Mouse (Mus musculus) brain, embryonic 14.5 days (tissue): ENCODE results near the gene Tmem117.

Experiments used
- CTCF ChIP-seq: fragments of 200-500 bp; IDR thresholded peaks from 2 replicates; pipeline ENCODE4 v1.5.1; 2012; ENCODE audit warnings: inconsistent platforms, mild to moderate bottlenecking, moderate library complexity, borderline replicate concordance; ENCODE audit not compliant: insufficient read depth, insufficient read length; ENCODE audit errors: extremely low read depth
- POLR2A ChIP-seq: fragments of 200-500 bp; IDR thresholded peaks from 2 replicates; pipeline ENCODE4 v1.6.1; 2012; ENCODE audit warnings: mild to moderate bottlenecking, inconsistent platforms, borderline replicate concordance; ENCODE audit not compliant: poor library complexity, insufficient read depth, insufficient read length, severe bottlenecking; ENCODE audit errors: extremely low read depth

- TF ChIP-seq CTCF (no peak), POLR2A (no peak)
These were observed 399.9 kb downstream of the Tmem117 start for GRCm38 (mm10) chr15:95028862-95029486.
